Mouse (Mus musculus): ENCODE results near the gene Acsbg1. TPM values are rescaled to one million over a fixed set of nuclear protein-coding genes. Genes with fewer than 3 reads are reported as not detected.

Gene Acsbg1
- polyA plus RNA-seq, 1 experiment from 2014 or later, result 35.7 TPM

DNA sequence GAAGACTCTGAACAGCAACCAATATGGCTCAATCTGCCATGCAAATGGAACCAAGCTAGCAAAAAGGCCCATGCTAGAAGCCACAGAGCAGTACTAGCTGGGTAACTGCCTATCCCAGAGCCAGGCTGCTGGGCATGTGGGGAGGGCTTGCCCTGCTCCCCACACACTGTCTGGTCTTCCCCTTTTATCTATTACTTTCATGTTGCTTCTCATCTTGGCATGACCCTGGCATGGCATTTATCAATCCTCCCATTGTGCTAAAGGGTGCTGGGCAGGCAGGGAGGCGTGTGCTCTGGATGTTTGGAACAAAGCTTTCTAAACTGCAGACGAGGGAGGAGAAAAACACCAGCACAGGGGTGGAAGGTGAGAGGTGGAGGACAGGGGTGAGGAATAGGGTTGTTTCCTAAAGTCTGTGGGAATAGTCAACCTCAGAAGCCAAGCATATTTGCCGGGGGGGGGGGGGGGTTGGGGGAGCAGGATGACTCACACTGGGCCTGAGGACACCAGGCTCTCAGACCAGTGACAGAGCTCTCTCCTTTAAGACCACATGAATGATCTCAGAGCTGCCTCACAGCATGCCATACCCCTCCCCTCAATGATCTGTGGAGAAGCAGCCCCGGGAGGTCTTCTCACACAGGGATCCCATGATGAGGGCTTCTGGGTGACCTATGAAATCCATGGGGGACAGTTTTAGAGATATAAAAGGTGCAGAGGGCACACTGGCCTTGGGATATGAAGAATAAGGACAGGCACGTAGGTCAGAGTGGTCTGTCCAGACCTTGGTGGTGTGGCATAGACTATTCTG is 24.0 kb downstream of the Acsbg1 start:
- Histone ChIP-seq H3K4me3 (no peak overlapping the region), H3K36me3 (no peaks in the 10 kb centered on the region), H3K4me2 (no peak overlapping the region), H3K4me1 (replicated peaks) (no peaks in the 10 kb centered on the region), H3K9me3 (no peaks in the 10 kb centered on the region), H3K9ac (no peak overlapping the region), H3K27me3 (no peaks in the 10 kb centered on the region), H3K27ac (replicated peaks) (no peak overlapping the region)
- ATAC-seq (ENCODE audit: low FRiP score, low read depth), result no peak
- WGBS, result 60% methylated on average over 5 of the region's 5 CpGs

DNA sequence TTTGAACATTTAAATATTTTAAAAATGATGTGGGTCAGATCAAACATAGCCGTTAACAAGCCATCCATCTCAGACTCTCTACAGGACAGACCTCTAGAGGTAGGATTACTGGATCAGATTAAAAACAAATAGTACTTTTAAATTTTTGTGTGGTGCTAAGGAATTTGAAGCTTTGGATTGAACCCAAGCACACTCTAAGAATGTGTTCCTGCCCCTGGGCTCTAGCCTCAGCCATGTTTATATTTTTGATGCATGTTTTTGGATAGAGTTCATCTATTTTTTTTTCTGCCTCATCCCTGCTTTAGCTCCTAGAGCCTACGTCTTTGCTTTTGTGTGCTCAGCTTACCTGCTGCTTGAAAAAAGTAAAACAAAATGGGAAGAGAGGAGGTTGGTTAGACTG is 28.3 kb downstream of the Acsbg1 start:
- ATAC-seq (ENCODE audit: low FRiP score, low read depth), result no peak
- 90% methylated on average over 2 of the region's 2 CpGs for WGBS
- H3K27ac ChIP-seq (replicated peaks), result no peak overlapping the region
- H3K9ac ChIP-seq, result no peak overlapping the region
- H3K4me1 ChIP-seq (replicated peaks), result no peaks in the 10 kb centered on the region
- no peak overlapping the region for H3K4me3 ChIP-seq
- no peaks in the 10 kb centered on the region for H3K27me3 ChIP-seq
- no peak overlapping the region for H3K4me2 ChIP-seq
- H3K36me3 ChIP-seq, result no peaks in the 10 kb centered on the region
- no peaks in the 10 kb centered on the region for H3K9me3 ChIP-seq

DNA sequence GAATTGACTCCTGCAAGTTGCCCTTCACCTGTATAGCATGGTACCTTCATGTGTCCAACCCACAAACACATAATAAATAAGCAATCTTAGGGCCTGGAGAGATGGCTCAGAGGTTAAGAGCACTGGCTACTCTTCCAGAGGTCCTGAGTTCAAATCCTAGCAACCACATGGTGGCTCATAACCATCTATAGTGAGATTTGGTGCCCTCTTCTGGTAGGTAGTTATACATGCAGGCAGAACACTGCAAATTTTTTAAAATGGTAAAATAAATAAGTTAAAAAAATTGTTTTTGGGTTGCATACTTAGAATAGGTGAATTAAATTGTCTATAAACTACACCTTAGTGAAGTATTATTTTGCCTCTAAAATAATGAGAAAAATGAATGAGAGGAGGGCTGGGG is 30.8 kb downstream of the Acsbg1 start:
- H3K4me3 ChIP-seq, result no peak overlapping the region
- H3K4me1 ChIP-seq (replicated peaks), result no peaks in the 10 kb centered on the region
- H3K27me3 ChIP-seq, result no peaks in the 10 kb centered on the region
- no peaks in the 10 kb centered on the region for H3K36me3 ChIP-seq
- no peaks in the 10 kb centered on the region for H3K9me3 ChIP-seq
- no peak overlapping the region for H3K4me2 ChIP-seq
- no peak overlapping the region for H3K9ac ChIP-seq
- ATAC-seq (ENCODE audit: low FRiP score, low read depth), result no peak
- no peak overlapping the region for H3K27ac ChIP-seq (replicated peaks)

DNA sequence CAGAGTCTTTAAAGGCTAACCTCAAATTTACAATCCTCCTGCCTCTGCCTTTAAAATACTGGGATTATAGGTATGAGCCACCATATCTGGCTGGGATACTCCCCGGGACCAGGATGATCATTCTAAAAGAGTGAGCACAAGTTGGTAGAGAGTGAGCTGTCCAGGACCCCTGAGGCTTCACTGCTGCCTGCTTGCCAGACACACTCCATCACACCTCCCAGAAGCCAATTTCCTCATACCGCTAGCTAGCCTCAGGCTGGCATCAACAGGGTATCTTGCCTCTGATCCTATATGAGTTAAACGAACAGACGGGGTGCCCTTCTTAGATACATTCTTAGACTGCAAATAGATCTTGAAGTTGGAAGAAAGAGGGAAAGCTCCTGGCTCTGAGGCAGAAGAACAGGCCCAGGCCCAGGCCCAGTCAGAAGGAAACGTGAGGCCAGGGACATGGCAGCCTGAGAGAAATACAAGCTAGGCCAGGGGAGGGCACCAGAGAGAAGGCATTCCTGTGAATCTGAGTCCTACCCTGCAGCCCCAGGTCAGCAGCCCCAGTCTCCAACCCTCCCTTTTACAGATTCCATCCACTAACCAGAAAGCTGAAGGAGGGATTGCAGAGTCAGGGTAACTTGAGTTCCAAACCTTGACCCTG is 31.9 kb downstream of the Acsbg1 start:
- ATAC-seq (ENCODE audit: low FRiP score, low read depth), result no peak
- Histone ChIP-seq H3K4me2 (no peak overlapping the region), H3K9me3 (no peaks in the 10 kb centered on the region), H3K27ac (replicated peaks) (no peak overlapping the region), H3K9ac (no peak overlapping the region), H3K27me3 (no peaks in the 10 kb centered on the region), H3K4me1 (replicated peaks) (no peaks in the 10 kb centered on the region), H3K36me3 (no peaks in the 10 kb centered on the region), H3K4me3 (no peak overlapping the region)
- WGBS, result 78% methylated on average over 5 of the region's 5 CpGs

DNA sequence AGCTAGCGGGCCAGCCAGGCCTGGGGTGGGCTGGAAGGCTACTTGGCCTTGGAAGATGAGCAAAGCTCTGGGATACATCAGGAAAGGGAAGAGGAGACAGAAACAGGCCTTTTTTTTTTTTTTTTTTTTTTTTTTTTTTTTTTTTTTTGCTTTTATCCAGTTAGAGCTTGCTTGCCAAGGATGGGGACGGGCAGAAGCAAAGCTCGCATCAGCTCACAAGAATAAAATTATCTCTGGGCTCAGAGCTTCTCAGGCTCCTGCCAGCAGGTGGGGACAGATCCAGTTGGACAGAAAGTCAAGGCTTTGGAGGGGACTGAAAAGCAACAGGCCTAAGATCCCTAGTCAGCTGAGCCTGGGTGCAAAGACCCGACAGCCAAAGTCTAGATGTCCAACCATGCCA is 32.9 kb downstream of the Acsbg1 start:
- H3K36me3 ChIP-seq, result no peaks in the 10 kb centered on the region
- H3K27me3 ChIP-seq, result no peaks in the 10 kb centered on the region
- H3K27ac ChIP-seq (replicated peaks), result no peak overlapping the region
- no peaks in the 10 kb centered on the region for H3K9me3 ChIP-seq
- H3K9ac ChIP-seq, result no peak overlapping the region
- H3K4me3 ChIP-seq, result no peak overlapping the region
- H3K4me1 ChIP-seq (replicated peaks), result no peaks in the 10 kb centered on the region
- ATAC-seq (ENCODE audit: low FRiP score, low read depth), result no peak
- 84% methylated on average over 4 of the region's 4 CpGs for WGBS
- H3K4me2 ChIP-seq, result no peak overlapping the region

DNA sequence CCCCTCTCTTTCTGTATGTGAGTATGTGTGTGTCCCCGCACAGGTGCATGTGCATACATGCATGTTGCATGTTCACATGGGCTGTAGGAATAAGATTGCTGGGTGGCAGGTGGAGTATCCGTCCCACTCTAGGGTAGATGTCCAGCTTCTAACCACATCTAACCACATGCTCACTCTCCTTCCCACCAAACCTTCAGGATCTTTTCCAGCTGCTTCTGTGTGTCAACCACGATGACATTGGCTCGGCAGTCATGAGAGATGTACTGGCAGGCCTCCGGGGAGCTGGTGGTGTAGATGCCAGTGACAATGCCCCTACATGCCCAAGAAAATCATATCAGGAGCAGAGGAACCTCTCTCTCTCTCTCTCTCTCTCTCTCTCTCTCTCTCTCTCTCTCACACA is 34.4 kb downstream of the Acsbg1 start:
- H3K27me3 ChIP-seq, result no peaks in the 10 kb centered on the region

DNA sequence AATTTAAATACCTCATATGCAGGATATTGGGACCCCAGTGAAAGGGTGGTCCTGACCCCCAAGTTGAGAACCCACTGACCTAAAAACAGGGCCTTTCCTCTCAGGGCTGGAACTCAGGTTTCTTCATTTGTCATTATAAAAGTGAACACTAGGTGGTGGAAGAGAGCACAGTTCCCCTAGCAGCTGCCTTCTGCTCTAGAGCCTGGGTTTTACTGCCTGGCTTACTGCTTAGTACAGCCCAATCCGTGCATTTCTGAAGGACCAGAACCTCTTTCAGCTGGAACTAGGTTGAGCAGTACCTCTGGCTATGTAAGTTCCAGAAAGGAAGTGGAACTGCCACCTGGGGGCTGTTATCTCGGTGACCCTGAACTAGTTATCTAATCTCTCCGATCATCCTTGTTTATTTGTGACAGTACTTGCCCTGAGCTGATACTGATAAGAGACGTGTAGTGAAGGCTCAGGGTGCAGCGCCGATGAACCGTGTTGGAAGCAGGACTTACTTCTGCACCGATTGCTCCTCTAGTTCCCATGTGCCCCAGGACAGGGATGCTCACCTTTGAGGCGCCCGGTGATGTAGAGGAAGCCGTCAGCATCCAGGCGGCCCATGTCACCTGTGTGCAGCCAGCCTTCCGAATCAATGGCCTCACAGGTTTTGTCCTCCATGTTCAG is 47.4 kb downstream of the Acsbg1 start:
- Histone ChIP-seq H3K9ac (no peak overlapping the region), H3K27me3 (no peaks in the 10 kb centered on the region), H3K4me2 (no peak overlapping the region), H3K4me1 (replicated peaks) (no peaks in the 10 kb centered on the region), H3K9me3 (no peaks in the 10 kb centered on the region), H3K36me3 (no peaks in the 10 kb centered on the region), H3K4me3 (no peak overlapping the region), H3K27ac (replicated peaks) (no peak overlapping the region)
- 0 out of 2 replicates have a peak, but pooled peaks have one; percentile 48 for ATAC-seq (ENCODE audit: low FRiP score, low read depth)
- 78% methylated on average over 13 of the region's 13 CpGs for whole genome bisulfite sequencing

More for the DNA sequence above, 34.4 kb downstream of the Acsbg1 start:
- H3K27ac ChIP-seq (replicated peaks), result no peak overlapping the region
- H3K36me3 ChIP-seq, result no peaks in the 10 kb centered on the region
- no peak overlapping the region for H3K9ac ChIP-seq
- H3K4me1 ChIP-seq (replicated peaks), result no peaks in the 10 kb centered on the region
- WGBS, result 94% methylated on average over 5 of the region's 5 CpGs
- no peak overlapping the region for H3K4me3 ChIP-seq
- H3K9me3 ChIP-seq, result no peaks in the 10 kb centered on the region
- no peak overlapping the region for H3K4me2 ChIP-seq
- ATAC-seq (ENCODE audit: low FRiP score, low read depth), result no peak

DNA sequence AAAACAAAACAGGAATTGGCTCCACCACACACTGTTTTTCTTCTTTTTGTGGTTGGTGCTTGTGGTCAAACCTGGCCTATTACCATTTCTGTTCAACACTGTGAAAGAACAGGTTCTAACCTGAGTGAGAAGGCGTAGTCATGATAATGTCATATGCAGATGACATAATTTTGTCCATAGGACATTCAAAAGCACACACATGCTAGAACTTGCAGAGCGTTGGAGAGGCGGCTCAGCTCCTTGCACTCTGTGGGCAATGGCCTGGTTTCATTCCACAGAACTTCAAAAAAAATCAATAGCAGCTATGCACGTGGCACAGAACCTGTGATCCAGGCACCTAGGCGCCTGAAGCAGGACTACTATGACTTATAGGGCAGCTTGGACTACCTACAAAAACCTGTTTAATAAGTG is 48.9 kb downstream of the Acsbg1 start:
- ATAC-seq (ENCODE audit: low FRiP score, low read depth), result no peak
- Histone ChIP-seq H3K4me1 (replicated peaks) (no peaks in the 10 kb centered on the region), H3K4me2 (no peak overlapping the region), H3K9ac (no peak overlapping the region), H3K27me3 (no peaks in the 10 kb centered on the region), H3K4me3 (no peak overlapping the region), H3K36me3 (no peaks in the 10 kb centered on the region), H3K27ac (replicated peaks) (no peak overlapping the region), H3K9me3 (no peaks in the 10 kb centered on the region)
- WGBS, result 88% methylated on average over 5 of the region's 5 CpGs

DNA sequence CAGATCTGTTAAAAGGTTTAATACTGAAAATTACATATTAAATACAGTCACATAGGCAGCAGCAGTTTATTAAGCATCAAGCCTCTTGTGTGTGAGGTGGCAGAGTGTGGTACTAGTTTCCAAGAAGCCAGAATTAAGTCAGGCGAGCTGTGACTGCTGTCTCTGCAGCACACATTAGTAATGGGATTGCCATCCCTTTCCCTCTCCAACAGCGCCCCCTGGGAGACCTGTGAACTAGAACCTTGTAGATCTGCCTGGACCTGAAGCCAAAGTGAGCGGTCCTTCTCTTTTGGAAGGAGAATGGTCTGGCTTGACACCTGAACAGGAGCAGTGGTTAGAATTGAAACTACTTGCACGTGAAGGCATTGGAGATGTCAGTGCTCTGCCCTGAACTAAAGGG is 56.8 kb downstream of the Acsbg1 start:
- no peak overlapping the region for H3K9ac ChIP-seq
- no peak overlapping the region for H3K4me3 ChIP-seq
- H3K9me3 ChIP-seq, result no peaks in the 10 kb centered on the region
- no peak for ATAC-seq (ENCODE audit: low FRiP score, low read depth)
- no peaks in the 10 kb centered on the region for H3K27me3 ChIP-seq
- 65% methylated on average over 4 of the region's 4 CpGs for WGBS
- no peak overlapping the region for H3K27ac ChIP-seq (replicated peaks)
- no peak overlapping the region for H3K4me2 ChIP-seq
- H3K4me1 ChIP-seq (replicated peaks), result no peaks in the 10 kb centered on the region
- H3K36me3 ChIP-seq, result peaks cover 53% of the 10 kb centered on the region

DNA sequence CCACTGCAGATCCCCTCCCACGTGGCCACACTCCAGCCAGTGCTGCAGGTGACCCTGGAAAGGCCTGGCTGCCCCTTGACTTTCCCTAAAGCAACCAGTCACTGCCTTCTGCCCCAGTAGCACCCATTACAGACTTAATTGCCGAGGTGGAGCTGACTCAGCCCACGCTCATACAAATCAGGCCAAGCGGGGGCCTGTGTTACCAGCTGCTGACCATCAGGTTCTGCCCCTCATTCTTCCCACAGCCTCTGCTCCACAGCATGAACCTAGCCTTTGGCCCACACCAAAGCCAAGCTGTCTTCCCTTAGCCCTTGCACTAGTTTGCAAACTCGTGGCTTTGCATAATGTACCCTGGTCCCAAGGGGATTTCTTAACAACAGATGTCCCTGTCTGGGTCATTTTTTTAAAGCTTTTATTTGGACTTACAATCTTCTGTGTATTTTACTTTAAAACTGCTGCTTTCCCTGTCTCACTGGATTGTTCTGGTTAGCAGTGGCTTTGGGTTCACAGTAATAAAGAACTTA is 57.5 kb downstream of the Acsbg1 start:
- Histone ChIP-seq H3K4me3 (no peak overlapping the region), H3K4me2 (no peak overlapping the region), H3K9me3 (no peaks in the 10 kb centered on the region), H3K9ac (no peak overlapping the region), H3K4me1 (replicated peaks) (no peaks in the 10 kb centered on the region), H3K27me3 (no peaks in the 10 kb centered on the region), H3K36me3 (peaks cover 57% of the 10 kb centered on the region), H3K27ac (replicated peaks) (no peak overlapping the region)
- no peak for ATAC-seq (ENCODE audit: low FRiP score, low read depth)
- WGBS, result 61% methylated on average over 5 of the region's 5 CpGs

DNA sequence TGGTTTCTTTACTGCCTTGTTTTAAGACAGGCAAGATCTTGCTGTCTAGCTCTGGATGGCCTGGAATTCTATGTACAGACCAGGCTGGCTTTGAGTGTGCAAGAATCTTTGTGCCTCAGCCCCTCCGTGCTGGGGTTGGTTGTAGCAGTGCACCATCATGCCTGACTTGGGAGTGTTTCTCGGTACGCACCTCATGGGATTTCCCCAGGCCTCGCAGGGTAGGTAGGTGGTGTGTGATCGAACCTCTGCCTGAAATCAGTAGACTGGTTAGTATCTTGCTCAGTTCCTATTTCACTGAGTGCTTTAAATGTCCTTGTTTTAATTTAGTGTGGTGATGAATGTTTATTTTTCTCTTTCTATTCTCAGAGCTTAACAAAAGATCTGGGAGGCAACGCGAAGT is 58.8 kb downstream of the Acsbg1 start:
- no peaks in the 10 kb centered on the region for H3K9me3 ChIP-seq
- H3K4me3 ChIP-seq, result no peak overlapping the region
- WGBS, result 79% methylated on average over 7 of the region's 7 CpGs
- H3K27ac ChIP-seq (replicated peaks), result no peak overlapping the region
- no peak overlapping the region for H3K4me2 ChIP-seq
- peaks cover 67% of the 10 kb centered on the region for H3K36me3 ChIP-seq
- no peak overlapping the region for H3K9ac ChIP-seq
- no peak for ATAC-seq (ENCODE audit: low FRiP score, low read depth)
- H3K27me3 ChIP-seq, result no peaks in the 10 kb centered on the region
- no peaks in the 10 kb centered on the region for H3K4me1 ChIP-seq (replicated peaks)

DNA sequence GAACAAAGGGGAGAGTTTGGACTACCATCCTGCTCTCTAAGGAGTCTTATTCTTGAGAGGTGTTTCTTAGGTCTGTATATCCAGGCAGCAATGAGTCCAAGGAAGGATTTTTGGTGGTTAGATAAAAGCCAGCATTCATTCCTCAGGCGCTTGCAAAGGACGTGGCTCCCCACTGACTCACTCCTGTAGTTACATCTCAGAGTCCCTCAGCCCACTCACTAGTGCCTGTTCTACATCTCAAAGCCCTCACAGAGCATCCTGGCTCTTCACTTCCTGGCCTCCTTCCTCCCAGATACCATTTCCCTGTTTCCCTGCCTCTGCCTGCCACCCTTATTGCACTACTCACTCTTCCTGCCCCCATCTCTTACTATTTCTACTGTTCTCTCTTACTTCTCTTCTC is 59.3 kb downstream of the Acsbg1 start:
- no peak for ATAC-seq (ENCODE audit: low FRiP score, low read depth)
- no peaks in the 10 kb centered on the region for H3K4me1 ChIP-seq (replicated peaks)
- no peak overlapping the region for H3K27ac ChIP-seq (replicated peaks)
- H3K9me3 ChIP-seq, result no peaks in the 10 kb centered on the region
- peaks cover 67% of the 10 kb centered on the region for H3K36me3 ChIP-seq
- H3K9ac ChIP-seq, result no peak overlapping the region
- H3K27me3 ChIP-seq, result no peaks in the 10 kb centered on the region
- H3K4me2 ChIP-seq, result no peak overlapping the region
- WGBS, result 76% methylated on average over 2 of the region's 2 CpGs
- H3K4me3 ChIP-seq, result no peak overlapping the region
